Mouse (Mus musculus) natural killer cell, adult 2 months (primary cell): ENCODE data around the gene Lrrc75b.

ENCODE experiments used
- DNase-seq, 2 experiments: peaks; one replicate each; pipeline ENCODE4 v3.0.0; 2022; ENCODE audit warnings: low spot score in 2 of 2

Gene Lrrc75b

DNA sequence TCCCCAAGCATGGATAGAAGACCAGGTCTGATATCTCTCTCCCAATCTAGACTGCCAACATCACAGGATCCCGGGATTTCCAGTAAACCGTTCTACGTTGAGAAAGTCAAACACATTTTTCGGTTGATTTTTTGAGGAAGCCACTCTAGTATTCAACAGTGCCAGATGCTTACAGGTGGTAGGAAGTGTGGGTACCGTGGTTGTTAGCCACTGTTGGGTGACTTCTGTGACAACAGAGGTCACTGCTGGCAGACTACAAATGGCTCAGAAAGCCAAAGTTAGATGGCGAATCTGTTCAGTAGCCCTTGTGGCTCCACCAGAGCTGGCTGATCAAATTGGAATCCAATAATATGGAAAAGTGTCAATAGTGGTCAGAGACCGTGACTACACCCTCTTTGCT lies 56.4 kb downstream of the Lrrc75b start:
- DNase-seq, result no peak

DNA sequence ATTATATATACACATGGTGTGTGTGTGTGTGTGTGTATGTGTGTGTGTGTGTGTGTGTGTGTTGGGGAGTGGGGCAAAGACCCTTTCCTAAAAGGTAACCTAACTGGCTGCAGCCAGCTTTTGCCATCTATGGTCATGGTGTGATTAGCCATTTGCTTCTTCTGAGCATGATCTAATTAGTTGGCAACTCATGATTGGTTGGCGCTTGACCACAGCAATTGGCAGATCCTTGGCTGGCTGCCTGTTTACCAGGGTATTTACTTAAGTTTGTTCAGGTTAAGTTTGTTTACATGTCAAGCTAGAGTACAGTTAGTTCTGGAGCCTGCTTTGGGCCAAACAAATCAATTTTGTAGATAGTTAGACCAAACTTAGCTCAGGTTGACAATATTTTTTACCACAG lies 58.5 kb downstream of the Lrrc75b start:
- no peak for DNase-seq

DNA sequence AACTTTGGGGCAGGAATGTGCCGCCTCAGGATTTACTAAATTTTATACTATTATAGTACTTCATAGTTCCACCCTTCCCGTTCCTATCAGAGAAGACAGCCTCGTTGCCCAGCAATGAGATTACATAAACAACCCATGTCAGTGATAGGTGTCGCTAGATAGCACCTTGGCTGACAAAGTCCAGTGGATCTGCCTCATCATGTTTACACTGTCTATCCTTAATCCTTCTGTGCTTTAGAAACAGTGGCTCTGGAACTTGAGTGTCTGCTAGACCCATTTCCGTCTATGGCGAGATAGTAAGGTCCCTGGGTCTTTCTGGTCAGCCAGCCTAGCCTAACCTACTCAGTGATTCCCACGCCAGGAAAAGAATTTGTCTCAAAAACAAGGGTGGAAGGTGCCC lies 59.8 kb downstream of the Lrrc75b start:
- DNase-seq, result no peak
